Mouse (Mus musculus): Measurements from ENCODE around the gene Cmtm4.

The Cmtm4 gene

DNA sequence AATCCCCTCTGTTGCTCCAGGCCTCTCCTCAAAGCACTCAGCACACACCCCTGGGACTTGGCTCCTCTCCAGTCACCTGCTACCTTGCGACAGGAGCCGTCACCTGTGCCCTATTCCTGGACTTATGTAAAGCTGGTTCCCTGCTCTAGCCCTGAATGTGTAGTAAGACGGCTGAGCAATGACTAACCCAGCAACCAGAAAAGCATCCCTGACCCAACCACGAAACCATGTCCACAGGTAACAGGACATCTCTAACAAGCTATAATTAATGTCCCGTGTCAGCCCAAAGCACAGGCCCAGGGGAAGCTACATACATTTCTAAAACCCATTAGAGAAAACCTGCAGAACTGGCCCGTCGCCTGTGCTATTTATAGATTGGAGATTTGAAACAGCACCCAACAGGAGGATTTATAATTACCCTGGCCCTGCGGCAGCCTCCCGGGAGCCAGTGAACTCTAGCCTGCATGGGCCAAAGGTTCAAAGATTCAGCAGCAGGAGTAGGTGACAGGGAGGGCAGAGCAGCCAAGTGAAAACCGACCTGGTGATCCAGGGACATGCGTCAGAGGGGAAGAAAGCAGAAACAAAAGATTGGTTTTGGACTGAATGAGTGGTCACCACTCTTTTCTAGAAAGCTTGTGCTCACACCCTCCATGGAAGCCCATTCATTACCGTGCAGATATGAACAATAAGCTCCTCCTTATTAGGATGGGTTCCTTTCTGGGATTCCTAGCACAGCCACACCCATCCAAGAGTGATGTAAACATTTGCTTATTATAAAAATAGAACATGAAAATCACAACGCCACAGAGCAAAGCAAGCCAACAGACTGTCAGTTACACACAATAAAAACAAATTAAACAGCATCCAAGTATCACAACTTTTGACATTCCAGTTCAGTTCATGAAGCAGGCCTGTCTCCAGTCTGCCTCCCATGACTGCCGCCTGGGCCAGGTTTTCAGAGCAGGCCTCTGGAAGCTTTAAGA, 20.5 kb downstream of the Cmtm4 start:
- DNase-seq (ENCODE audit: low spot score): no peak

DNA sequence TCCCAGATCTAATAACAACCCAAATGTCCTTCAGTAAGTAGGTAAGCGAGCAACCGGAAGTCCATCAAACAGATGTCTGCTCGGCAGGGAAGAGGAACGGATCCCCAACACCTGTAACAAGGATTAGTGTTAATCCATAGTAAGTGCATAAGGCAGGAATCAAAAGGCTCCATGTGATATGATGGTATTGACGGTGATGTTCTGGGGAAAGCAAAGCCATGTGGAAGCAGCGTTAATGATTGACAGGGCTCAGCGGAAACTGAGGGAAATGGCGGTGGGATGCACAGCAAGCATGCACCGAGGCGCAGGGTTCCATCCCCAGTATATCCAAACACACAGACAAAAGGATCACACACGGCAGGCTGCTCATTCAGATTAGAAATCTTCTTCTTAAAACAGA, 21.3 kb downstream of the Cmtm4 start:
- DNase-seq (ENCODE audit: low spot score): no peak

DNA sequence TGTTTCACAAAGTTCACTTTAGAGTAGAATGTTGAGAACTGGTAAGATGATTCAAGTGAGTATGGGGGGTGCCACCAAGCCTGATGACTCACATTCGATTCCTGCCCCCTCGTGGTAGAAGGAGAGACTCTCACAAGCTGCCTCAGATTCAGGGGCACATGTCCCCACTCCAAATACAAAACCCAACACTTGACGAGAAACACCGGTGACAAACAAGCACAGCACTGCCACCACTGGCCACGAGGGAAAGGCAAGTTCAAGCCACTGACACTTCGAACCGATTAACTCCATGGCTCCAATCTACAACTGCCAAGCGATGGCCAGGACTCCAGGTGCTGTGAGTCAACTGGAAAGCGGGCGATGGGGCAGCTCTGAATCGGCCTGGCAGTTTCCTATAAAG, 21.8 kb downstream of the Cmtm4 start:
- no peak for DNase-seq (ENCODE audit: low spot score)

DNA sequence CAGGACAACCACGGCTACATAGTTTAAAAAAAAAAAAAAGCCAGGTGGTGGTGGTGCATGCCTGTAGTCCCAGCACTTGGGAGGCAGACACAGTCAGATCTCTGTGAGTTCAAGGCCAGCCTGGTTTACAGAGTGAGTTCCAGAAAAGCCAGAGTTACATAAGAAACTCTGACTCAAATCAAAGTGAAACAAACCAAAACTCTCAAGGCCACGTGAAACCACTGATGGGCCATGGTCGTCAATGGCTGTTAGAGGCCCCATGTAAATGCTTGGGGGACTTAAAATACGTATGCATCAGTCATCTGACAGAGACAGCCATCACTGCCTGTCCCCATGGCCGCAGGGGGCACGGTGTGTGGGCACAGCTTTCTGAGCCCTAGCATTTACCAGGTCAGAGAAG, 24.5 kb downstream of the Cmtm4 start:
- DNase-seq (ENCODE audit: low spot score): no peak

DNA sequence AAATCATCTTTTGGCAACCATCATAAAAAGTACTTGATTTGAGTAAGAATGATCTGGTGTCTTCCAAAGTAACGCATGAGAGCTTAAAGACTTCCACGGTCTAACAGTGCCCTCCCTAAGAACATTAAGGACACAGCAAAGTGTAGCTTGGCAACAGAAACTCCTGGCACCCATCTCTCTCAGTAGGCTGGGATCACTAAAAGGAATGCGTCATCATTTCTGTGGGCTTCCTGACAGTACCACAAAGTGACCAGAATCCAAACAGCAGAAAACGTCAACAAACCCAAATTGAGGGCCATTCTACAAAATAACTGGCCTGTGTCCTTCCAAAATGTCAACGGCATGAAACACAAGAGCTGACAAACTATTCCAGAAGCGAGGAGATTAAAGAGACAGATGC, 25.5 kb downstream of the Cmtm4 start:
- no peak for DNase-seq (ENCODE audit: low spot score)

DNA sequence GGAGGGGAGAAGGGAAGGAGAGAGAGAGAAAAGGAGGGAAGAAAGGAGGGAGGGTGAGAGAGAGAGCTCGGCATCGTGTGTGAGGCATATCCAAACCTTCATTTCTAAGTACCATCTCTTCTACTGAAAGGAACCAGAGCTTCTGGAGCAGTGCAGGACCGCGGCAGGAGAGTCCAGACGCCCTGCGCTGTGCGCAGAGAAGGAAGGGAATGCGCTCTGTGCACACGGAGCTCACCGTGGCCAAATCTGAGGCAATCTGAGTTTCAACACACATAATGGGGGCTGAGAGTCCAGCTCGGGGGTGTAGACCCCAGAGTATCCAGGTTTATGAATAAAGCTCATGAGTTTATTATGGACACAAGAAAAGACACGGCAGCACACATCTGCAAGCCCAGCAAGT, 26.0 kb downstream of the Cmtm4 start:
- no peak for DNase-seq (ENCODE audit: low spot score)

DNA sequence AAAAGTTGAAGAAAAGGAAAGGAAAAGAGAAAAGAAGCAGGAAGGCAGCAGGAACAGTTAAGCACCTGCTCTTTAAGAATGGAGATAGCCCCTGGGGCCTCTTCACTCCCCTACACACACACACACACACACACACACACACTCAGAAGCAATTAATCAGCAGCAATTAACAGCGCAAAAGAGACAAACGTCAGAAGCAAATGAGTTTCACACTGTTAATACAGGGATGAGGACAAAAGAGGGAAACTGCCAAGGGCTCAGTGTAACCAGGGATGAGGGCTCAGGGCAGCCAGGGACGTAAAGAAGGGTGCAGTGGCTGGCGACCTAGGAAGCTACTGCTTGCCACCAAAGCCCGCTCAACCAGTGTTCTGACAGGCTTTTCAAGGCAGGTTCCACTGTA, 28.2 kb downstream of the Cmtm4 start:
- DNase-seq (ENCODE audit: low spot score): no peak

DNA sequence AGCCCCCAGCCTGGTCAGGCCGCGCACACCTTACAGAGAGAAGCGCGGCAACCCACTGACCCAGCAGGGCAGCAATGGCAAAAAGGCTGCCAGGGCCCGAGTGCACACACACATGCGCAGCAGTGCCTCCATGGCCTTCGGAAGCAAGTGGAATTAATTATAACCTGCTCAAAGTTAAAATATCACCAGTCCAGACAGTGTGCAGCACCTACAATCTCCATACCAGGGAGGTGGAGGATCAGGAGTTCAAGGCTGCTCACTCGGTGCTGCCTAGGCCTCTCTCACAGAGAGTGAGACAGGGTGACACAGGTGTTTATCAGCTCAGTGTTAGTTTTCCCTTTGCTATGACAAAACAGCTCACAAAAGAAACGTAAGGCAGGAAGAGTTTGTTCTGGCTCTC, 29.9 kb downstream of the Cmtm4 start:
- DNase-seq (ENCODE audit: low spot score): no peak

DNA sequence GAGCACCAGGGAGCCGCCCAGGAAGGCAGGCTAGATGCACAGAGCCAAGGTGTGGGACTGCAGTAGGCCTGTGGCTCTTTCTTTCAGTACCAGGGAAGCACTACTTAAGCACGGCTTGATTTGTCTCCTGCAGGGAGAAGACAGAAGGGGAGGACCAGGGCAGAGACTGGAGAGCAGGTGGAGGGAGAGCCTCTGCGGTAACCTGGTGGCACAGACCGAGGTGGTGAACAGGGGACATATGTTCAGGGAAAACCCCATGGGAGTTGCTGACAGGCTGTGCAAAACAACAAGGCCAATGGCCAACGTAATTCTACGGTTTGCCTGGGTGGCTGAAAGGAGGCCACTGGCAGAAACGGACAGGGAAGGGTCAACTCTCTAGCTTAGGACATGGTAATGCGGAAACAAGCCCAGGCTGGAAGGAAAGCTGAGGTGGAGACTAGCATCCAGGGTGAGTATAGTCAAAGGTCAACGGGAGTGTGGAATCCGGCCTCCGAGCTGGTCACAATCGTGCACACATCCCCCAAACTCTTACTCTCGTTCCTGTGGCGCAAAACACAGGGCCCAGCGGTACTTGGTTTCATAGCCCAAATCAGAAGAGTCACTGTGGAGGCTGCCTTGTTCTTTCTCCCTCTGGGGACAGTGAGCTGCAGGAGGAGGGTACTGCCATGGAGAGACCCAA, 35.7 kb downstream of the Cmtm4 start:
- DNase-seq (ENCODE audit: low spot score): no peak

DNA sequence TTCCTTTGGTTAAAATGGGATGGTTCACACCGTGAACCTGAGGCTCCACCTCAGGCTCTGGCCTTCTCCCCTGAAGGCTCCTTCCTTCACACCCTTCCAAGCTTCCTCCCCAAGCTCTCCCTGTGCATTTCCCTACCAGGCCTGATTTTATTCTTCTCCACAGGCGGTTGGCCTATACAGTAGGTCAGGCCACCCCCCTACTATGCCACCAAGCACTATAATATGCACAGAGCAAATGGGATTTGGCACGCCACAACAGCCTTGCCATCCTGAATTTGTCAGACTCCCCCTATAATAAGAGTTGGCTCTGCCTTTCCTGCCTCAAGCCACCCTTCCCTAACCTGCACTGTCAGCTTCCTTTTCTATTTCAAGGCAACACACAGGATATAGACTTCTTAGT, 37.0 kb downstream of the Cmtm4 start:
- DNase-seq (ENCODE audit: low spot score): no peak

DNA sequence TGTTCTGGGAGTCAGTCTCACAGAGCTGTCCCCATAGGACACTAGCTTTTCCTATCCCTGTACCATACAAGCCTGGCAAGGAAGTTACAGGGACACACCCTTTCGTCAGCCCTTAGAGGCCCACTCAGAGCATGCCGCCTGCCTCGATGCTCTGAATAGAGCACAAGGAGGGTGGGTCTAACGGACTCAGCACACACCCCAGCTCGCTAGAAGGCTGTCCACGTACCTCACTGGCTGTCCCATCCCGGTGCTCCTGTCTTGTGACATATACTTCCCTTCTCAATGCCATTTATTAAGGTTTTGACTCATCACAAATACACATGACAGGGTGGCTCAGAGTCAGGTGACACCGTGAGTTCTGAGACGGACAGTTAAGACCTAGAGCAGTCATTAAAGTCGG, 41.1 kb downstream of the Cmtm4 start:
- DNase-seq (ENCODE audit: low spot score): no peak

DNA sequence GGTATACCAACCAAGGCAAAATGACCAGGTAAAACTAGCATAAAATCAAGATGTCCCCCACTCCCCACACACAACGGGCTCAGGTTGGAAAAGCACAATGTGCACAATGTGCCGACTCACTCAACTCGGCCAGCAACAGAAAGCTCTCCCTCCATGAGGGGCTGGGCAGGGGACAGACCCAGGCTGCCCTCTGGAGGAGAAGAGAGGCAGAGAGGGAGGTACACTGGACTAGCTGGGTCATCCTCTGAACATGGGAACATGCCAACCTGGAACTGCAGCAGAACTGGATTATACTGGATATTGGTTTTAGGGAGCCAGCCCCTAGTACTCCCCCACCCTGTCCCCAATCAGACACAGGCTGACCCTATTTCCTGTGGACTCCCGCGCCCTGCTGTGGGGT, 42.4 kb downstream of the Cmtm4 start:
- DNase-seq (ENCODE audit: low spot score): no peak

DNA sequence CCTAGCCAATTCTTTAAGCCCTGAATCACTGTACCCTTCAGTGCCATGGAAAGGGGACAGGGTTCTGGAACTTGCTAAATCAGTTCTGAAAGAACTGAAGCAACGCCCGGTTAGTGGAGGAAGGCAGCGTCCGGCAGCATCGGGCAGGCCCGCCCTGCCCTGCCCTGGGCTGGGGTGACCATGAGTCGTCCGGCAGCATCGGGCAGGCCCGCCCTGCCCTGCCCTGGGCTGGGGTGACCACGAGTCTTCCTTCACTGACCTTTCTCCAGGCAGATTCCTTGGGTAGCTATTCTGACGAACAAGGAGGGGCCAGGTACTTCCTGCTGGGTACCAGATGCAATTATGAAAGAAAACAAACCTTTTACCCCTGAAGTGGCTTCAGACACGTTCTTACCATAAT, 45.6 kb downstream of the Cmtm4 start:
- no peak for DNase-seq (ENCODE audit: low spot score)

DNA sequence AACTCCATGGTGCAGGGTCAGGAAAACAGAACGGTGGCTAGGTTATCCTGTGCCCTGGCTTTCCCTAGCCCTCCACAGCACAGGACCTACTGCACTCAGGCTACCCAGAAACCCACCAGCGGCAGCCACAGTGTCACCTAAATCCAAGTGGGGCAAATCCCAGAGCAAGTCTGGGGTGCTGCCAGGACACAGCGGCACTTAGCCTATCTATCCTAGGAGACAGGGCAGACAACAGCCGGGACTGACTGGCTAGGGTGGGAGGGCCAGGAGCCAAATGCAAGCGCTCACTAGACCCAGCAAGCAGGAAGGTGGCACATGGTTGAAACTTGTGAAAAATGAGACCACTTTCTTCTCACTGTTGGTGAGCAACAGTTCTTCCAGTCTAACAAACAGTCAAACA, 46.6 kb downstream of the Cmtm4 start:
- DNase-seq (ENCODE audit: low spot score): no peak

DNA sequence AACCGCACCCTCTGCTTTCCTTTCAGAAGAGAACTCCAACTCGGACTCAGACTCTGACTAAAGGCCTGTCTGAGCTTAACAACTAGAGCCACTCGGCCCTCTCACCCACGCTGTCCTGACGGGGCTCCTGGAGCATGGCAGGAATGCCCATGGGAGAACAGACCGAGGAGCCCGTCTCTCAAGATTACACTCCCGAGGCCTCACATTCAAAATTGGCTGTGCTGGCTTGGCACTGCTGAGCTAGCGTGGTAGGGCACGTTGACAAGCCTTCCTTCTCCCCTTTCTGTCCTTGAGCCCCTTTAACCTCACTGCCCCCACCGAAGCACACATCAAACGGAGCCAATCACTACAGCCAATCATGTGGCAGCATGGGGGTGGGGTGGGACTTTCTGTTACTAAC, 48.9 kb downstream of the Cmtm4 start:
- no peak for DNase-seq (ENCODE audit: low spot score)

DNA sequence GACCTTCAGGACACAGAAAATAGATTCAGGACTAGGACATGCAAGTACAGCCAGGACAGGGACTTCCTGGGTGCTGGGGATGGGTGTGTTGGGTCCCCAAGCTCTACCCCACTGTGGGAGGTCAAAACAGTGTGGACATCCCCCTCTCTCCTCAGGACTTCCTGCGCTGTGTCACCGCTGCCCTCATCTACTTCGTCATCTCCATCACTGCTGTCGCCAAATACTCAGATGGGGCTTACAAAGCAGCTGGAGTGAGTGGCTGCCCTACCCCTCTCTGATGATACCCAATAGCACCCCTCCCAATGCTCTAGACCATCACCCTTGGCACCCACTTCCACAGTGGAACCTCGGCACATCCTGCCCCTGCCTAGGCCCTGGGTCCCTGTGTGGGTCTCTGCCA, 51.0 kb downstream of the Cmtm4 start:
- DNase-seq (ENCODE audit: low spot score): no peak

DNA sequence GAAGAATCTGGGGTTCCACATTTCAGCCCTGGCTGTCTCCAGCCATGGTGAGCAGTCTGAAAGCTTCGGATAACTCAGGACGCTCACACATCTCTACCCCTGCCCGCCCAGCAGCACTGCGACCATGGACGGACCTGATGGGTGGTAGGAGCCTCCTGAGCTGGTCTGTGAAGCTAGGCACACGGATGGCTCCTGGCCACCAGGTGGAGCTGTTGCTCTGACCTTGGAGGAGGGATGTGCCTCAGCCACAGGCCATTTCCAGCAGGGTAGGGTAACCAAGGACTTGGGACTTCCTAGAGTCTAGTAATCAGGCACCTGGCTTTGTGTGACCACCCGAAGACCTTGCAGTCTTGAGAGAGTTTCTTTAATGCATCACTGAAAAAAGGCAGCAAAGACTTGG, 51.6 kb downstream of the Cmtm4 start:
- DNase-seq (ENCODE audit: low spot score): peak; percentile 57

DNA sequence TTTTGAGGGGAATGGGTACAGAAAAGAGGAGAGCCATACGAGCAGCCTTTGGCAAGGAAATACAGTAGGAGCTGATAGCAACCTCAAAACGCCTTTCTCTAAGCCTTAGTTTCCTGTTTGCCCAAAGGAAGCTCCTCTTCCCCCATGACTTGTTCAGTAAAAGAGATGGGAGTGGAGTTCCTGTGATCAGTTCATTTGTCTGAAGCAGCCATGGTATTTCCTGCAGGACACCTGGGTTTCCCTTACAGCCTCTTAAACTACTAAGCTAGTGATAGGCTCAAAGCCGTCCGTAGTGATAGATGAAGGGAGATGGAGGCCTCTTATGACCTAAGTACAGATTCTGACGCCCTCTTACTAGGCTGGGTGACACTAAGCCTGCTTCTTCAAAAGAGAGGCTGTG, 53.2 kb downstream of the Cmtm4 start:
- DNase-seq (ENCODE audit: low spot score): no peak

DNA sequence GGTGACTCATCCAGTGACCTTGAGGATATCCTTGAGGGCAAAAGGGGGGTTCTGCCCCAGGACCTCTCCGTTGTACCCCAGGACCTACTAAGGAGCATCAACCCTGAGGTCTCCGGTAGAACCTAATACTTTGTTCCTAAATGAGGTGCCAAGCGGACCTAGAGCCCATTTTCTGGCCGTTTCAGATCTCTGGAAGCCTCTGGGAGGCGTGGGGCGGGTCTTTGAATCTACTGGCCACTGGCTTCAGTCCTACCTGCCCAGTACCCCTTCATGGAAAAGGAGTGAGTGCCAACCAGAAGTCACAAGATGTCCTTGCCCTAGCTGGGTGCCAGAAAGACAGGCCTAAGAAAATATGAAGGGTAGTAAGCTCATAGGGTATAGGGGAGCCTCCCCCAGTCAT, 53.9 kb downstream of the Cmtm4 start:
- DNase-seq (ENCODE audit: low spot score): no peak

DNA sequence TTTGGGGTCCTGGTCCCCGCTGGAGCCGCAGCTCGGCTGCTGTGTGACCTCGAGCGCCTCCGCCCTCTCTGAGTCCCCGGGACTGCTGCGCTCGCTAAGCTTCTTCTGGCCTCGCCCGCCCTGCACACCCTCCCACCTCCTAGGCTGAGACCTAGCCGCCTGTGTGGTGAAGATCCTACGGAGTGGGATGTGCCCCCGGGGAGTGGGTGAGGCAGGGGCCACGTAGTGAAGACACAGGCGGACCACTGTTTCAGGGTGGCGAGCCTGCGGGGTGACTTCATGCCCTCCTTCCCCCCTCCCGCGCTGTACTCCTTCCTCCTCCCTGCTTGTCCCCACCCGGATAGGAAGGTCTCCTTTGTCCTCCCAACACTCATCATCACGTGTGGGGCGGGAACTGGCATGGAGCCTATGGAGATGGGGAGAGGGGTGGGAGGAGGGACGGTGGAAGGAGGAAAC, 54.5 kb downstream of the Cmtm4 start:
- DNase-seq (ENCODE audit: low spot score): no peak

DNA sequence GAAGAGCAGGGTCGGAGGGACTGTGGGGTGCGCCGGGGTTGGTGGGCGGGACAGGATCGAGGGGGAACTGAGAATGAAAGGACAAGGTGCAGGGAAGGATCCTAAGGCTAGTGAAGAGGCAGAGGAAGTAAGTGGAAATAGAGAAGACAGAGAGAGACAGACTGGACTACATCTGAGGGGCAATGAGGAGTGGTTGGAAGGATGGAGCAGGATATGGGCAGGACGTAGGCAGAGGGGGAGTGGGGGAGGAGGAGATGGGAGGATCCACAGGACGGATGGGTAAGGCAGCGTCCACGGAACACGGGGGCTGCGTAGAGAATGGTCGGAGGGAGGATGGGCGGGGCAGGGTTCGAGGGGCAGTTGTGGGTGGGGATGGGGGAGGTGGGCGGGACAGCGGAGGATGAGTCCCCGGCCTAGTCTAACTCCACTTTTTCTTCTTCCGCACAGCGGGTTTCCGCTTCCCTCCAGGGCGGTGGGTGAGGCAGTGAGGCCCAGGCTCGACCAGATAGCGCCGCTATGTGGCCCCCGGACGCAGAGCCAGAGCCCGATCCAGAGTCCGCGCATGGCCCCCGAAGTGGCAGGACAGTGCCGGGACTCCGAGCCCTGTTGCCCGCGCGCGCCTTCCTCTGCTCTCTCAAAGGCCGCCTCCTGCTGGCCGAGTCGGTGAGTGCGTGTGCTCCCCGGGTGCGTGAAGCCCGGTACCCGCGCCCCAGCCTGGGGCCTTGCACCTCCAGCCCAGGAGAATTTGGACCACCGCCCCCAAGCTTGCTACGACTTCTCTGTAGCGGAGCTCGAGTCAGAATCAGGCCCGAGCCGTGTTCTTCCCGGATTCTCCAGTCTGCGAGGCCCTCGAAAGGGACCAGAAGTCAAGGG, 55.1 kb downstream of the Cmtm4 start:
- DNase-seq (ENCODE audit: low spot score): peak; percentile 41

DNA sequence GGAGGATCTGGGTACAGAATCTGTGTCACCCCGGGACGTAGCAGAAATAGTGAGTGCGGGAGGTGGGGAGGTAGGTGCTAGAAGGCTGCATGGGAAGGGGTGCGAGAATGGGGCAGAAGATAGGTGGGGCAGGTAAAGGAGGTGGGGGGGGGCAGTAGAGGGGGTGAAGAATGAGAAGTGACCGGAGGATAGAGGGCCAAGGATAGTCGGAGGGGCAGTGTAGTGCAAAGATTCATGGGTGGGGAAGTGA, 55.7 kb downstream of the Cmtm4 start:
- DNase-seq (ENCODE audit: low spot score): no peak
